Mouse (Mus musculus) hindbrain, embryonic 16.5 days (tissue): ENCODE measurements around the gene Pram1. TPM values are rescaled to one million over a fixed set of nuclear protein-coding genes. Genes with fewer than 3 reads are reported as not detected.
A peak's percentile ranks its signal among the peaks of the same experiment; 100 is the strongest.

ENCODE experiments used
- ATAC-seq: fragments of 200-750 bp; cut with Nextera tagmentation; 2 replicates; pipeline ENCODE4 v1.8.0; 2017; ENCODE audit warnings: moderate TSS enrichment, moderate library complexity
- H3K27ac ChIP-seq: fragments of 300-500 bp; sonication (generic); 2 replicates; pipeline ENCODE4 v1.5.1; 2014; ENCODE audit warnings: low read depth, mild to moderate bottlenecking, control low read depth, low read length, moderate library complexity
- H3K27me3 ChIP-seq: fragments of 300-500 bp; sonication (generic); replicated peaks from 2 replicates; pipeline ENCODE4 v1.6.1; 2014; ENCODE audit warnings: low read length; ENCODE audit not compliant: control insufficient read depth, insufficient read depth
- H3K36me3 ChIP-seq: fragments of 300-500 bp; sonication (generic); 2 replicates; pipeline ENCODE4 v1.6.1; 2014; ENCODE audit warnings: mild to moderate bottlenecking, low read length, moderate library complexity, mixed read lengths; ENCODE audit not compliant: control insufficient read depth, insufficient read depth
- H3K4me1 ChIP-seq: fragments of 300-500 bp; sonication (generic); 2 replicates; pipeline ENCODE4 v1.6.1; 2014; ENCODE audit warnings: low read depth, low read length; ENCODE audit not compliant: control insufficient read depth, insufficient read depth
- H3K4me2 ChIP-seq: fragments of 300-500 bp; sonication (generic); 2 replicates; pipeline ENCODE4 v1.6.1; 2014; ENCODE audit warnings: mild to moderate bottlenecking, low read length, control low read depth, moderate library complexity
- H3K4me3 ChIP-seq: fragments of 300-500 bp; sonication (generic); 2 replicates; pipeline ENCODE4 v1.5.1; 2014; ENCODE audit warnings: mild to moderate bottlenecking, low read length, control low read depth, moderate library complexity
- H3K9ac ChIP-seq: fragments of 300-500 bp; sonication (generic); 2 replicates; pipeline ENCODE4 v1.6.1; 2014; ENCODE audit warnings: low read depth, mild to moderate bottlenecking, control low read depth, low read length, moderate library complexity
- H3K9me3 ChIP-seq: fragments of 300-500 bp; sonication (generic); 2 replicates; pipeline ENCODE4 v1.6.1; 2014; ENCODE audit warnings: mild to moderate bottlenecking, low read length, moderate library complexity; ENCODE audit not compliant: control insufficient read depth
- WGBS: fragments of 180-500 bp; shearing (Covaris S2); extraction: QIAGEN DNeasy Blood & Tissue Kit; methylation state at CpG from one replicate; pipeline ENCODE4 v1.1.7; 2014; 5-methylcytosine and 5-hydroxymethylcytosine counted together
- polyA plus RNA-seq: library from polyadenylated mRNA; unstranded; fragments of >200 nt; fragmentation: Nextera tagmentation; extraction: Ambion mirVana; gene quantifications from 2 replicates; pipeline ENCODE4 v1.2.1, GENCODE M21; 2015

The Pram1 gene
- polyA plus RNA-seq, 1 experiment from 2014 or later = 0.51 TPM

DNA sequence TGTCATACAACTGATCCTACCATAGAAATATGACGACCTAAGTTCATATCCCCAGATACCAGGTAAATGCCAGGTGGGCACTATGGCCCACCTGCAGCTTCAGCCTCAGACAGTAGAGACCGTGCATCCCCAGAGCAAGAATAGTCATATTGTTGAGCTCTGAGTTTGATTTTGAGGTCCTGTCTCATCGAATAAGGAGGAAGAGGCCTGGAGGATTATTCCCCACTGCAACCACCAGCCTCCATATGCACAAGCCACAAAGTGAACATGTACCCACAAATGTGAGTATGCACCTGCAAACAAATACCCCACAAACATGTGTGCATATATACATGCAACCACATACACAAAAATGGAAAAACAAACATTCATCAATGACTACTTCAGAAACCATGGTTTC is 10.6 kb upstream of the Pram1 start:
- Histone ChIP-seq H3K4me3 (no peak overlapping the region), H3K9me3 (no peaks in the 10 kb centered on the region), H3K36me3 (peaks cover 2% of the 10 kb centered on the region; the same call in 1 of the 2 replicates), H3K9ac (no peak overlapping the region), H3K27me3 (no peaks in the 10 kb centered on the region), H3K4me2 (no peak overlapping the region), H3K4me1 (peaks cover 27% of the 10 kb centered on the region), H3K27ac (no peak overlapping the region)
- 94% methylated on average over 3 of the region's 3 CpGs for WGBS
- no peak for ATAC-seq

DNA sequence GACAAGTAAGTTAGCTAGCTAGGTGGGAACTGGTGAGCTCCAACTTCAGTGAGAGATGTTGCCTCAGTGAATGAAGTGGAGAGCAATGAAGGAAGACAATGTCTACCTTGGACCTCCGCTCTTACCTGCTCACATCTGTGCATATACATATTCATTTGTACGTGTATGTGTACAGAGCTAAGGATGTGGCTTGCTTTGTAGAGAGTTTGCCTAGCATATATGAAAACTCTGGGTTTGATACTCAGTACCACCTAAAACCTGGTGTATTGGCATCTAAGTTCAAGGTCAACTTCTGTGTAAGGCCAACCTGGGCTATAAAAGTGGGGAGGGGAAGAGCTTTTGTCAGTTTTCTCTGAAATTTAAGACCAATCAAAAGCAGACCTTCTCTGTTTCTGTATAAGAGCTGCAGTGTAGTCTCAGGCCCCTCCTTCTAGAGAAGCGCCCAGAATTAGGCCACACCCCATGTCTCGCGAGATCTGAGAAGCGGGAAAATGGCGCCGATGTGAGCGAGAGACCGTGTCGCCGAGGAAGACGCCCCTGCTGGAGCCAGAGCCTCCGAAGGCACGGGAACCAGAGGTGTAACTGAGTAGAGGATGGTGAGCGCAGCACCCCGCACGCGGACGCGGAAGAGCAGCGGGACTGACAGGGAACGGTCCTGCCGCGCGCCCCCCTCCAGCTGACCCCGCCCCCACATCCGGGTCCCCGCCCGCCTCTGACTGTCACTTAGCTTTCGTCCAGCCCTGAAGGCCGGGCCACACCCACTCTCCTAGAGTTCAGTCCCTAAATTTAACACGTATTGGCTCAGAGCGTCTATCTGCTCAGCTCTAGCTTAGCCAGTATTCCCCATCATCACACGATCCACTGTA is 9.0 kb upstream of the Pram1 start, which contains the start of gene Zfp414:
Gene Zfp414 (plus strand): TSS at position 470 of the 866 bp plus-strand sequence.
- peak within 1 kb of the TSS; percentile 83 for H3K4me2 ChIP-seq
- H3K9ac ChIP-seq = peak within 1 kb of the TSS; percentile 87
- ATAC-seq = peak; percentile 97
- peaks cover 27% of the 10 kb centered on the region for H3K4me1 ChIP-seq
- peak within 1 kb of the TSS; percentile 97 for H3K27ac ChIP-seq
- H3K36me3 ChIP-seq = peaks cover 3% of the 10 kb centered on the region
- WGBS = 5% methylated on average over 30 of the region's 35 CpGs
- no peaks in the 10 kb centered on the region for H3K9me3 ChIP-seq
- no peaks in the 10 kb centered on the region for H3K27me3 ChIP-seq
- peak within 1 kb of the TSS; percentile 61 for H3K4me3 ChIP-seq

DNA sequence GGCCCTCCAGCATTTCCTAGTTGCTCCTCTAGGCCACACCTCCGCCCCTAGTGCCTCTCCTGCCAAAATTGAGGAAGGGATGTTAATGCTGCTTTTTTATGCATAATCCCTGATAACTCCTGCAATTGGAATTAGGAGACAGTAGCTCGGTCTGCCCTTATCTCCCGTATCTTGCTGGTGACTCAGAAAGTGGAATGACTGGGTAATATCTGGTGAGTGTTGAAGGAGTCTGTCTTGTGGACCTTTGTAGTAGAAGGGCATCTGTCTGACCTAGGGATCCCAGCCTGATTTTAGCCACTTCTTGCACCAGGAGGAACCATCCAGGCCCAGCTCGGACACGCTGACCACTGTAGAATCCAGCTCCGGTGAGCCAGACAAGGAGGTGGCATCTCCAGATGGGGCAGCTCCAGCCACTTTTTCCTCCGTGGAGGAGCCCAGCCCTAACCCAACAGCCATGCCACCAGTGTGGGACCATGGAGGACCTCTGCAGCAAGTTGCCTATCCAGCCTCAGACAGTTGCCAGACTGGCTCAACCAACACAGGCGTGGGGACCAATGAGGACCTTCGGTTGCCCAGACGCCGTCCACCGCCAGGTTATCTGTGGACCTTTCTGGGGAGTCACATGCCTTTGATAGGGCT is 8.2 kb upstream of the Pram1 start:
- Histone ChIP-seq H3K27me3 (no peaks in the 10 kb centered on the region), H3K9me3 (no peaks in the 10 kb centered on the region), H3K36me3 (peaks cover 3% of the 10 kb centered on the region), H3K4me1 (peaks cover 27% of the 10 kb centered on the region), H3K27ac (peak overlapping the region; percentile 97), H3K4me2 (peak overlapping the region; percentile 83), H3K4me3 (peak overlapping the region; percentile 61), H3K9ac (peak overlapping the region; percentile 87)
- WGBS = 73% methylated on average over 12 of the region's 12 CpGs
- ATAC-seq = peak; percentile 7

DNA sequence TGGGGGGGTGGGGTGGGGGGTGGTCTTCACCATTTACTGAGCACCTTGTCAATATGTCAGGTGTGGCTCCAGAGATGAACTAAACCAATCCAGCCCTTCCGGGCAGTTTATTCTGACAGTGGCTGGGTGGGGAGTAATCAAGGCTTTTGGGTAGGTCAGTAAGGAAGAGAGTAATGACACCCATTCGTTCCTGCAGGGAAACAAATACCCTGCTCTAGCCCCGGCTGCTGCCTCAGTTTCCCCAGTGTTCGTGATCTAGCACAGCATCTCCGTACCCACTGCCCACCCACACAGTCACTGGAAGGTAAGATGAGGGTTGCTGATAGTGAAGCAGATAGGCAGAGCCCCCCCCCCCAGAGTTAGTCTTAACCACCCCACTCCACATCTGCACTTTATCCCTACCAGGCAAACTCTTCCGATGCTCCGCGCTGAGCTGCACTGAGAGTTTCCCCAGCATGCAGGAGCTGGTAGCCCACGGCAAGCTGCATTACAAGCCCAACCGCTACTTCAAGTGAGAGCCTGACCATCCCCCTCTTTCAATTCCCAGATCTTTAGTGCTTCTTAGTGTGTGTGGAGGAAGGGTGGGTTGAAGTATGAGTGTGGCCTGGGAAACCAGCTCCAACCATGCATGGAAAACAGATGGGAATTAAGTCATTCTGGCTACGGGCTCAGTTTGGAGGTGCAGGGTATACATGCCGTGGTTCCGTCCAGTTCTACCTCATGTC is 7.5 kb upstream of the Pram1 start:
- peaks cover 3% of the 10 kb centered on the region for H3K36me3 ChIP-seq
- ATAC-seq = no peak
- WGBS = 79% methylated on average over 13 of the region's 13 CpGs
- no peak overlapping the region for H3K9ac ChIP-seq
- no peak overlapping the region for H3K27ac ChIP-seq
- no peaks in the 10 kb centered on the region for H3K9me3 ChIP-seq
- H3K4me1 ChIP-seq = peaks cover 27% of the 10 kb centered on the region
- no peak overlapping the region; the same call in 1 of the 2 replicates for H3K4me3 ChIP-seq
- no peaks in the 10 kb centered on the region for H3K27me3 ChIP-seq
- peak overlapping the region; percentile 83 for H3K4me2 ChIP-seq

DNA sequence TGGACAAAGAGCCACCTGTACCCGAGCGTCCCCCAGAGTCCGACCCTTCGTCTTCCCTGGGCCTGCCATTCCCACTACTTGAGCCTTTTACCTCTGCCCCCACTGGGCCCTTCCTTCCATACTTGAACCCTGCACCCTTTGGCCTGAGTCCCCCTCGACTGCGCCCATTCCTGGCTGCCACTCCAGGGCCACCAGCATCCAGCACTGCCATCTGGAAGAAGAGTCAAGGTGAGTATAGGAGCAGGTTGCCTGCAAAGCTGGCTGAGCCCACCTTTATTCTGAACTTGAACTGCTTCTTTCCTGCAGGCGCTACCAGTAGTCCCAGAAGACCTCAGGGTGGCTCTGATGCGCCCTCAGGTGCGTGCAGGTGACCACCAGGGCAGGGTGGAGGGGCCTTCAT is 6.6 kb upstream of the Pram1 start:
- Histone ChIP-seq H3K36me3 (peaks cover 3% of the 10 kb centered on the region), H3K4me2 (no peak overlapping the region), H3K27ac (peak overlapping the region; percentile 3; the same call in 1 of the 2 replicates), H3K9me3 (no peaks in the 10 kb centered on the region), H3K9ac (0 out of 2 replicates have a peak overlapping the region, but pooled peaks have one; percentile 11), H3K4me3 (no peak overlapping the region), H3K4me1 (peaks cover 27% of the 10 kb centered on the region), H3K27me3 (no peaks in the 10 kb centered on the region)
- ATAC-seq = no peak
- WGBS = 97% methylated on average over 9 of the region's 9 CpGs

DNA sequence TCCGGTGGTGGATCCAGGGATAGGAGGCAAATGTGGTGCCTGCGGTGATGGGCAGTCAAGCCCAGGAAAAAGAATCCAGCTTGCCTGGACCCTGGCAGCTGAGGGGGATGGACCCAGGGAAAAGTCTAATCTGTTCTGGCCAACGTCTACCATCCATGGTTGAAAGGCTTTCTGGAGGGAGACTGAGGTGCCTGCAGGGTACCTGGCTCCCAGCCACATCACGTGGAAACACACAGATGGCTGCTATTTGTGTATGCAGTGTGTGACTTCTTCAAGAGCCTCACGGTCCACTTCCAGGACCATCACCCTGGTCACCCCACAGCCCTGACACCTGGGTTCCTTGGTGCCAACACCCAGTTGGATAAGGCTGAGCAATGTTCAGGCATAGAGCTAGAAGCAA is 6.1 kb upstream of the Pram1 start:
- Histone ChIP-seq H3K9ac (no peak overlapping the region), H3K4me3 (no peak overlapping the region), H3K27ac (peak overlapping the region; percentile 3; the same call in 1 of the 2 replicates), H3K4me2 (no peak overlapping the region), H3K27me3 (no peaks in the 10 kb centered on the region), H3K4me1 (peaks cover 27% of the 10 kb centered on the region), H3K9me3 (no peaks in the 10 kb centered on the region), H3K36me3 (peaks cover 3% of the 10 kb centered on the region)
- WGBS = 76% methylated on average over 5 of the region's 5 CpGs
- ATAC-seq = no peak

DNA sequence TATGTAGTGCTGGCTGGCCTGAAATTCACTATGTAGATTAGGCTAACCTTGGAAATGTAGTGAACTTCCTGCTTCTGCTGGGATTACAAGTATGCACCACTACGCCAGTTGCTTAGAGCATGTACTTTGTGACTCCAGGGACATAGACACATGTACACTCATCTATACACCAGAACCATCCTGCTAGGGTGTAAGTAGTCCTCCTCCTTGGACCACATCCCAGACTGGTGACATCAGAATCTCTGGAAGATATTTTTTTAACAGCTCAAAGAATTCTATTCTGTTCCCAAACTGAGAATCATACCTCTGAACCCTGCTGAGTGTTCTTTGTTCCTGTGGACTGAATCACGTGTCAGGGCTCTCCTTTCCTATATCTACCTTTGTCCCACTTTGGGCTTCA is 818 bp upstream of the Pram1 start:
- no peaks in the 10 kb centered on the region for H3K9me3 ChIP-seq
- H3K27me3 ChIP-seq = no peaks in the 10 kb centered on the region
- whole genome bisulfite sequencing = 88% methylated on average over 2 of the region's 2 CpGs
- peaks cover 5% of the 10 kb centered on the region for H3K36me3 ChIP-seq
- no peak overlapping the region for H3K4me3 ChIP-seq
- H3K4me2 ChIP-seq = no peak overlapping the region
- no peak overlapping the region for H3K9ac ChIP-seq
- no peaks in the 10 kb centered on the region; the same call in 1 of the 2 replicates for H3K4me1 ChIP-seq
- no peak for ATAC-seq
- no peak overlapping the region for H3K27ac ChIP-seq

DNA sequence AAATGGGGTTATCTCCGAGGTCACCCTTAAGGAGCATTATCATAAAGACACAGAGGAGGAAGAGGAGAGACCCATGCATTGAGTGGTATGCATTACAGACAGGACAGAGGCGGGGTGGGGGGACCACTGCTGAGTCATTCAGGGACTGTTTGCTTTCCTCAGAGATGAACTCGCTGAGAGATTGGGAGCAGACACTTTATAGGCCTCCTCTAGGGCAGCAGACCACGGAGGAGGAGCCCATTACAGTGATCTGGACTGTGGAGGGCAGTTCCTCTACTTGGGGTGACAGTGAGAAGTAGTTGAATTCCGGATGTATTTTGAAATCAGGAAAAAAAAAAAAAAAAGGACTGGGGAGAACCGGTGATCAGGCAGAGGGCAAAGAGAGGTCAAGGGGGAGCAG is 1.9 kb downstream of the Pram1 start:
- Histone ChIP-seq H3K27ac (no peak overlapping the region), H3K4me2 (no peak overlapping the region), H3K9me3 (no peaks in the 10 kb centered on the region), H3K9ac (no peak overlapping the region), H3K36me3 (peaks cover 7% of the 10 kb centered on the region), H3K27me3 (no peaks in the 10 kb centered on the region), H3K4me1 (no peaks in the 10 kb centered on the region), H3K4me3 (no peak overlapping the region)
- no peak for ATAC-seq
- whole genome bisulfite sequencing = 65% methylated on average over 6 of the region's 6 CpGs

DNA sequence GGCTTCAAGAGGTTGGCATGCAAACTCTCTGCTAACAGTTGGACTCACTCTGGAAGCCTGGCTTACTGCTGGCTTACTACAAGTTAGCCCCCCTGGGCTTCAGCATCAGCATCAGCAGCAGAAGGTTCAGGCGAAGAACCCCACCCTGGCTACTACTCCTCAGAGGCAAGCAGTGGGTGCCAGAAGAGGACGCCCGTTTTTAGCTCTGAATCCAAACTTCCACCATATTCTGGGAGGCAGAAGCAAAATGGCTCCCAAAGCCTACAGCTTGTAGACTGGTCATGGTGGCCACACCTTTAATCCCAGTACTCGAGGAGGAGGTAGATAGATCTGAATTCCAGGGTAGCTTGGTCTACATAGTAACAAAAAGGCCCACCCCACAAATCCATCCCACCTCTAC is 6.2 kb downstream of the Pram1 start:
- Histone ChIP-seq H3K9me3 (no peaks in the 10 kb centered on the region), H3K4me1 (no peaks in the 10 kb centered on the region), H3K4me2 (no peak overlapping the region), H3K4me3 (no peak overlapping the region), H3K36me3 (peaks cover 36% of the 10 kb centered on the region), H3K27me3 (no peaks in the 10 kb centered on the region), H3K27ac (no peak overlapping the region), H3K9ac (no peak overlapping the region)
- ATAC-seq = no peak
- 91% methylated on average over 4 of the region's 4 CpGs for WGBS
